ENCODE assay signal across 22 mouse cellular contexts in the genomic region with DNA sequence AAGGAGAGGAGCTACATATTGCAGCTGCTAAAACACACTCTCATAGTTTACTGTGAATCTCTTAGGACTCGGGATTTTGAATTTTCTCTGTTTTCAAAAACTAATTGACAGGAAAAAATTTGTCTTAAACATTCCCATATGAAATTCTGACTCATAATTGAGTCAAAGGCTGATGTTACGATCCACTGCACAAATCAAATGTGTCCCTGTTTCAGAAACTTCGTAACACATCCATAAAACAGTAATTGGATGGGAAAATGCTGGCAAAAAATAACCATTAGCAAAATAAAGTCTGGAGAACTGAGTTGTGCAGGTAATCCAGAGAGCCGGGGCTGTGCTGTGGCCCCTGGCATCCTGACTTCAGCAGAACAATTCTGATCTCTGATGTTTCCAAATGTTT.
DNase-seq lines count a peak whose midpoint lies in the region; ATAC-seq and TF ChIP-seq lines count a peak whose summit lies in the region.
"Had no signal": no experiment of that assay in that cellular context is flagged by ENCODE, and none has a peak within 500 bp of the region (broad histone marks: within the 10 kb centered on the region; RNA-seq: fewer than 3 reads in every experiment).

No protein-coding gene starts in this region.

- H3K27me3 ChIP-seq in limb, embryonic 10.5 days (ENCODE audit: low read depth, poor library complexity, severe bottlenecking) = no peaks in the 10 kb centered on the region
- H3K27me3 ChIP-seq in stomach, embryonic 16.5 days (ENCODE audit: control insufficient read depth, insufficient read depth, low read length) = no peaks in the 10 kb centered on the region
- no peaks in the 10 kb centered on the region for H3K27me3 ChIP-seq in forebrain, postnatal 0 days (ENCODE audit: insufficient read depth, low read length)
- H3K27me3 ChIP-seq: heart, embryonic 15.5 days; lung, embryonic 15.5 days had no signal

- WGBS in limb, embryonic 10.5 days = 52% methylated on average over 4 of the region's 4 CpGs
- WGBS in stomach, embryonic 16.5 days = 58% methylated on average over 4 of the region's 4 CpGs
- WGBS in forebrain, postnatal 0 days = 48% methylated on average over 4 of the region's 4 CpGs

- ATAC-seq in stomach, embryonic 16.5 days (ENCODE audit: insufficient read depth, low FRiP score) = no peak
- ATAC-seq in frontal cortex, adult (ENCODE audit: low TSS enrichment) = no peak
- no peak for ATAC-seq in forebrain, postnatal 0 days
- ATAC-seq: hindbrain, embryonic 16.5 days; intestine, postnatal 0 days; midbrain, embryonic 16.5 days had no signal

- no peak for TF ChIP-seq CTCF in layer of hippocampus, adult 2 months (conservative IDR thresholded peaks at IDR 0.05)
- no peak for TF ChIP-seq CTCF in forebrain, postnatal 0 days (IDR thresholded peaks at IDR 0.05; ENCODE audit: low read depth)

- H3K4me1 ChIP-seq in limb, embryonic 10.5 days = peaks cover 35% of the 10 kb centered on the region
- 0 out of 2 replicates have a peak, but pooled peaks cover 3% of the 10 kb centered on the region for H3K4me1 ChIP-seq in stomach, embryonic 16.5 days (ENCODE audit: control insufficient read depth, insufficient read depth, low read length)
- H3K4me1 ChIP-seq in forebrain, postnatal 0 days (ENCODE audit: insufficient read depth) = no peaks in the 10 kb centered on the region
- H3K4me1 ChIP-seq: lung, embryonic 15.5 days had no signal

- H3K9ac ChIP-seq in stomach, embryonic 16.5 days (ENCODE audit: low read length) = no peak overlapping the region
- H3K9ac ChIP-seq in forebrain, postnatal 0 days = no peak overlapping the region
- H3K9ac ChIP-seq: heart, embryonic 15.5 days; liver, embryonic 14.5 days; lung, embryonic 15.5 days had no signal

- peak overlapping the region; percentile 82 for H3K27ac ChIP-seq in layer of hippocampus, adult 2 months
- H3K27ac ChIP-seq in limb, embryonic 10.5 days = peak overlapping the region; percentile 50; the same call in 1 of the 2 replicates
- peak overlapping the region; percentile 38; the same call in 1 of the 2 replicates for H3K27ac ChIP-seq in stomach, embryonic 16.5 days (ENCODE audit: low read length)
- H3K27ac ChIP-seq in forebrain, postnatal 0 days (ENCODE audit: low read depth, low read length) = no peak overlapping the region
- H3K27ac ChIP-seq: heart, adult 2 months; heart, embryonic 15.5 days; liver, embryonic 14.5 days; lung, embryonic 15.5 days had no signal

- no peak for DNase-seq in layer of hippocampus, adult 2 months (ENCODE audit: low spot score in 2 of 2)
- DNase-seq in layer of hippocampus, adult 11-12 months (ENCODE audit: low spot score) = no peak
- peak; percentile 44 for DNase-seq in NIH3T3 (ENCODE audit: low read depth)
- no peak for DNase-seq in limb, embryonic 10.5 days (ENCODE audit: low spot score)
- no peak for DNase-seq in forebrain, postnatal 0 days
- DNase-seq: adrenal gland, postnatal 10 days; cerebellum, postnatal 25 days; gastrocnemius, postnatal 10 days; heart, adult 2 months; left cerebral cortex, postnatal 4 days; lung, postnatal 4 days; retina, postnatal 1 day; right cerebral cortex, postnatal 4 days; thymus, postnatal 36 days had no signal

- H3K36me3 ChIP-seq in limb, embryonic 10.5 days = no peaks in the 10 kb centered on the region
- no peaks in the 10 kb centered on the region for H3K36me3 ChIP-seq in stomach, embryonic 16.5 days (ENCODE audit: control insufficient read depth, insufficient read depth, low read length)
- H3K36me3 ChIP-seq in forebrain, postnatal 0 days (ENCODE audit: insufficient read depth) = no peaks in the 10 kb centered on the region
- H3K36me3 ChIP-seq: heart, embryonic 15.5 days; lung, embryonic 15.5 days had no signal

- H3K9me3 ChIP-seq in limb, embryonic 10.5 days (replicated peaks) = no peaks in the 10 kb centered on the region
- H3K9me3 ChIP-seq in stomach, embryonic 16.5 days (replicated peaks; ENCODE audit: control insufficient read depth, low read length) = no peaks in the 10 kb centered on the region
- no peaks in the 10 kb centered on the region for H3K9me3 ChIP-seq in forebrain, postnatal 0 days (ENCODE audit: low read length)
- H3K9me3 ChIP-seq: heart, embryonic 15.5 days; lung, embryonic 15.5 days had no signal

- no peak overlapping the region for H3K4me2 ChIP-seq in stomach, embryonic 16.5 days (ENCODE audit: low read depth, low read length)
- H3K4me2 ChIP-seq in forebrain, postnatal 0 days (ENCODE audit: low read depth) = no peak overlapping the region
- H3K4me2 ChIP-seq: heart, embryonic 15.5 days; lung, embryonic 15.5 days had no signal

- no peak overlapping the region for H3K4me3 ChIP-seq in layer of hippocampus, adult 2 months
- H3K4me3 ChIP-seq in limb, embryonic 10.5 days = no peak overlapping the region
- no peak overlapping the region for H3K4me3 ChIP-seq in stomach, embryonic 16.5 days (replicated peaks; ENCODE audit: low read length)
- H3K4me3 ChIP-seq in forebrain, postnatal 0 days (ENCODE audit: low read depth, low read length) = no peak overlapping the region
- H3K4me3 ChIP-seq: heart, adult 2 months; heart, embryonic 15.5 days; lung, embryonic 15.5 days had no signal
